ENCODE assay signal across 8 mouse cellular contexts in genomic region chr2:91921181-91921789, GRCm38 (mm10). TPM values are rescaled to one million over a fixed set of nuclear protein-coding genes. Genes with fewer than 3 reads are reported as not detected.
DNase-seq lines count a peak whose midpoint lies in the region; ATAC-seq and TF ChIP-seq lines count a peak whose summit lies in the region.

No protein-coding gene starts in this region.

- ATAC-seq in common myeloid progenitor, adult 5-6 weeks (replicated peaks; ENCODE audit: low read depth, poor library complexity, severe bottlenecking) = peak; percentile 61
- peak; percentile 17; the same call in 1 of the 2 replicates for ATAC-seq in kidney, embryonic 14.5 days (ENCODE audit: low FRiP score, low TSS enrichment)

- peak overlapping the region; percentile 52; the same call in 1 of the 2 replicates for H3K4me3 ChIP-seq in spleen, adult 2 months (ENCODE audit: extremely low read depth, insufficient read depth, insufficient read length)
- peak overlapping the region; percentile 70 for H3K4me3 ChIP-seq in heart, embryonic 10.5 days
- peak overlapping the region; percentile 52 for H3K4me3 ChIP-seq in kidney, embryonic 14.5 days (ENCODE audit: low read length)

- H3K27ac ChIP-seq in spleen, adult 2 months (ENCODE audit: insufficient read depth, low read length) = no peak overlapping the region
- no peak overlapping the region for H3K27ac ChIP-seq in heart, embryonic 10.5 days
- H3K27ac ChIP-seq in kidney, embryonic 14.5 days (ENCODE audit: low read depth, low read length) = no peak overlapping the region

- WGBS in spleen, adult 2 months = 8% methylated on average over 31 of the region's 31 CpGs
- 4% methylated on average over 31 of the region's 31 CpGs for WGBS in heart, embryonic 10.5 days
- WGBS in kidney, embryonic 14.5 days = 4% methylated on average over 31 of the region's 31 CpGs

- no peak overlapping the region for H3K9ac ChIP-seq in kidney, embryonic 14.5 days (ENCODE audit: low read depth, low read length)

- H3K4me2 ChIP-seq in kidney, embryonic 14.5 days (replicated peaks; ENCODE audit: low read depth, low read length) = peak overlapping the region; percentile 92

- DNase-seq in spleen, adult 2 months (ENCODE audit: low read depth in 1 of 2, low spot score in 2 of 2) = peak in 1 of 2 experiments; percentile 55
- no peak for DNase-seq in spleen, adult 12 weeks (ENCODE audit: low spot score)
- no peak for DNase-seq in heart, embryonic 10.5 days (ENCODE audit: low spot score)
- peak; percentile 85 for DNase-seq in lung, postnatal 10 days
- peak; percentile 63 for DNase-seq in ovary, postnatal 10 days (ENCODE audit: low spot score)
- DNase-seq in left cerebral cortex, adult 8-10 months (ENCODE audit: low spot score in 2 of 2) = no peak

- no peak for TF ChIP-seq POLR2A in spleen, adult 2 months (IDR thresholded peaks at IDR 0.05; ENCODE audit: low read depth, low read length)

- TF ChIP-seq CTCF in spleen, adult 2 months (IDR thresholded peaks at IDR 0.05; ENCODE audit: extremely low read depth, insufficient read depth, insufficient read length, insufficient replicate concordance) = no peak

- H3K9me3 ChIP-seq in heart, embryonic 10.5 days = no peaks in the 10 kb centered on the region
- no peaks in the 10 kb centered on the region for H3K9me3 ChIP-seq in kidney, embryonic 14.5 days (ENCODE audit: control insufficient read depth, low read length)

- H3K27me3 ChIP-seq in spleen, adult 2 months (ENCODE audit: control insufficient read depth, insufficient read depth, low read length) = peaks cover 16% of the 10 kb centered on the region
- H3K27me3 ChIP-seq in heart, embryonic 10.5 days (ENCODE audit: insufficient read depth, poor library complexity, severe bottlenecking) = peaks cover 53% of the 10 kb centered on the region
- H3K27me3 ChIP-seq in kidney, embryonic 14.5 days (ENCODE audit: control insufficient read depth, insufficient read depth, low read length) = peaks cover 26% of the 10 kb centered on the region

- H3K36me3 ChIP-seq in spleen, adult 2 months (ENCODE audit: control insufficient read depth, insufficient read depth, low read length) = peaks cover 12% of the 10 kb centered on the region
- peaks cover 28% of the 10 kb centered on the region for H3K36me3 ChIP-seq in heart, embryonic 10.5 days
- peaks cover 20% of the 10 kb centered on the region for H3K36me3 ChIP-seq in kidney, embryonic 14.5 days (ENCODE audit: control insufficient read depth, insufficient read depth, low read length)

- peaks cover 21% of the 10 kb centered on the region; the same call in 1 of the 2 replicates for H3K4me1 ChIP-seq in spleen, adult 2 months (ENCODE audit: control insufficient read depth, insufficient read depth, insufficient read length)
- H3K4me1 ChIP-seq in heart, embryonic 10.5 days = peaks cover 31% of the 10 kb centered on the region
- peaks cover 9% of the 10 kb centered on the region for H3K4me1 ChIP-seq in kidney, embryonic 14.5 days (ENCODE audit: control insufficient read depth, insufficient read depth, low read length)

RNA-seq across cellular contexts. Expression of gene Chrm4, which starts 5.8 kb away (rescaled TPM):
- polyA plus RNA-seq in spleen, adult 2 months (2012; rRNA removed) = 0.39 and 0.45 TPM in 2 replicates
- total RNA-seq in common myeloid progenitor, adult 5-6 weeks (2017) = 0.96 TPM in 1 of 2 replicates, not detected in the other
- 0.16 and 0.57 TPM in 2 replicates for polyA plus RNA-seq in heart, embryonic 10.5 days (2016; fragmentation: Nextera tagmentation; extraction: Ambion mirVana)
- polyA plus RNA-seq in kidney, embryonic 14.5 days (2014; fragmentation: Nextera tagmentation; extraction: Ambion mirVana) = not detected in 2 replicates
- total RNA-seq in left cerebral cortex, adult 8-10 months (2022) = 10 to 100 TPM; 57.9 to 66.5 (median 60.3) TPM

RNA-seq across cellular contexts. Expression of gene Mdk, which starts 10.8 kb away (rescaled TPM):
- 2.7 and 3.1 TPM in 2 replicates for polyA plus RNA-seq in spleen, adult 2 months (2012; rRNA removed)
- total RNA-seq in common myeloid progenitor, adult 5-6 weeks (2017) = 0.44 TPM in 1 of 2 replicates, not detected in the other
- 1,001 and 1,694 TPM in 2 replicates for polyA plus RNA-seq in heart, embryonic 10.5 days (2016; fragmentation: Nextera tagmentation; extraction: Ambion mirVana)
- 1,361 and 1,922 TPM in 2 replicates for polyA plus RNA-seq in kidney, embryonic 14.5 days (2014; fragmentation: Nextera tagmentation; extraction: Ambion mirVana)
- total RNA-seq in left cerebral cortex, adult 8-10 months (2022) = 10 to 100 TPM; 17.9 to 21.1 (median 19.8) TPM

RNA-seq across cellular contexts. Expression of gene Gm9821, which starts 24.2 kb away (rescaled TPM):
- polyA plus RNA-seq in spleen, adult 2 months (2012; rRNA removed) = not detected in 2 replicates
- total RNA-seq in common myeloid progenitor, adult 5-6 weeks (2017) = 0.49 and 1.5 TPM in 2 replicates
- 1.9 and 3.0 TPM in 2 replicates for polyA plus RNA-seq in heart, embryonic 10.5 days (2016; fragmentation: Nextera tagmentation; extraction: Ambion mirVana)
- polyA plus RNA-seq in kidney, embryonic 14.5 days (2014; fragmentation: Nextera tagmentation; extraction: Ambion mirVana) = 0.31 and 0.49 TPM in 2 replicates
- not detected for total RNA-seq in left cerebral cortex, adult 8-10 months (2022)

RNA-seq across cellular contexts. Expression of gene Dgkz, which starts 54.4 kb away (rescaled TPM):
- 279 and 335 TPM in 2 replicates for polyA plus RNA-seq in spleen, adult 2 months (2012; rRNA removed)
- total RNA-seq in common myeloid progenitor, adult 5-6 weeks (2017) = 102 and 117 TPM in 2 replicates
- 58.4 and 61.0 TPM in 2 replicates for polyA plus RNA-seq in heart, embryonic 10.5 days (2016; fragmentation: Nextera tagmentation; extraction: Ambion mirVana)
- 35.6 and 57.5 TPM in 2 replicates for polyA plus RNA-seq in kidney, embryonic 14.5 days (2014; fragmentation: Nextera tagmentation; extraction: Ambion mirVana)
- total RNA-seq in left cerebral cortex, adult 8-10 months (2022) = 100 to 1,000 TPM; 414 to 471 (median 424) TPM

Comparison
In these comparisons a context has a peak if more than half of its experiments do, and no peak if none do; other contexts are left out.
1. DNase-seq: peak in lung, postnatal 10 days (single experiment) and ovary, postnatal 10 days (single experiment); none in spleen, adult 12 weeks (single experiment), heart, embryonic 10.5 days (single experiment) and left cerebral cortex, adult 8-10 months (0 of 2).
2. RNA of gene Mdk, which starts 10.8 kb away (polyA plus RNA-seq): 1,001 to 1,694 TPM in heart, embryonic 10.5 days and 1,361 to 1,922 TPM in kidney, embryonic 14.5 days; 2.7 to 3.1 TPM in spleen, adult 2 months; every median in the first group is over 100 times any median in the second.
3. Peak in every context shown above with its lines, with median percentiles within 50 percentile points of each other: H3K4me3 ChIP-seq.